Mouse (Mus musculus) heart, adult 2 months (tissue): Measurements from ENCODE around the gene Olfr1168.
"Not testable (repeated sequence)": the region's sequence is repeated elsewhere in the genome, so short reads cannot be mapped to it uniquely, and the experiment has no call there.

Source experiments
- CTCF ChIP-seq: fragments of 200-600 bp; IDR thresholded peaks from 2 replicates; pipeline ENCODE4 v1.8.1; 2022; ENCODE audit warnings: antibody characterized with exemption, mild to moderate bottlenecking, moderate library complexity
- POLR2A ChIP-seq: fragments of 200-500 bp; IDR thresholded peaks from 2 replicates; pipeline ENCODE4 v1.6.1; 2011; ENCODE audit warnings: mild to moderate bottlenecking, low read depth, low read length, control low read depth; ENCODE audit not compliant: insufficient read depth

GRCm38 (mm10) chr2:88155093-88155492, 26.6 kb upstream of the Olfr1168 start, which contains the start of gene Olfr1167:
- not testable (repeated sequence) for TF ChIP-seq CTCF, POLR2A
